Mouse (Mus musculus) embryonic facial prominence, embryonic 11.5 days (tissue): ENCODE results near the gene Tnfrsf13b. TPM values are rescaled to one million over a fixed set of nuclear protein-coding genes. Genes with fewer than 3 reads are reported as not detected.
A peak's percentile ranks its signal among the peaks of the same experiment; 100 is the strongest.
"Not testable (repeated sequence)": the region's sequence is repeated elsewhere in the genome, so short reads cannot be mapped to it uniquely, and the experiment has no call there.

Experiments used
- ATAC-seq: fragments of 200-750 bp; cut with Nextera tagmentation; replicated peaks from 2 replicates; pipeline ENCODE4 v1.8.0; 2017; ENCODE audit warnings: low read depth; ENCODE audit not compliant: insufficient number of reproducible peaks, low FRiP score, low TSS enrichment
- DNase-seq: peaks from one replicate; pipeline ENCODE4 v3.0.0-alpha.2; 2015; ENCODE audit warnings: low spot score
- H3K27ac ChIP-seq: fragments of 300-500 bp; sonication (generic); replicated peaks from 2 replicates; pipeline ENCODE4 v1.5.1; 2014; ENCODE audit warnings: mild to moderate bottlenecking, low read depth, low read length, control low read depth
- H3K27me3 ChIP-seq: fragments of 300-500 bp; sonication (generic); 2 replicates; pipeline ENCODE4 v1.6.1; 2014; ENCODE audit warnings: mild to moderate bottlenecking, low read length, moderate library complexity, mixed read lengths; ENCODE audit not compliant: control insufficient read depth, insufficient read depth
- H3K36me3 ChIP-seq: fragments of 300-500 bp; sonication (generic); replicated peaks from 2 replicates; pipeline ENCODE4 v1.6.1; 2014; ENCODE audit warnings: low read depth, mild to moderate bottlenecking, low read length, moderate library complexity, mixed read lengths; ENCODE audit not compliant: control insufficient read depth, insufficient read depth
- H3K4me1 ChIP-seq: fragments of 300-500 bp; sonication (generic); 2 replicates; pipeline ENCODE4 v1.6.1; 2014; ENCODE audit warnings: low read length, mixed read lengths; ENCODE audit not compliant: control insufficient read depth, insufficient read depth
- H3K4me2 ChIP-seq: fragments of 300-500 bp; sonication (generic); 2 replicates; pipeline ENCODE4 v1.6.1; 2014; ENCODE audit warnings: low read depth, mild to moderate bottlenecking, control low read depth, low read length, moderate library complexity
- H3K4me3 ChIP-seq: fragments of 300-500 bp; sonication (generic); 2 replicates; pipeline ENCODE4 v1.5.1; 2014; ENCODE audit warnings: low read depth, low read length, control low read depth
- H3K9ac ChIP-seq: fragments of 300-500 bp; sonication (generic); replicated peaks from 2 replicates; pipeline ENCODE4 v1.6.1; 2014; ENCODE audit warnings: mild to moderate bottlenecking, control low read depth, low read length
- H3K9me3 ChIP-seq: fragments of 300-500 bp; sonication (generic); replicated peaks from 2 replicates; pipeline ENCODE4 v1.6.1; 2016; ENCODE audit warnings: mild to moderate bottlenecking, low read length, inconsistent platforms, mixed read lengths; ENCODE audit not compliant: control insufficient read depth
- WGBS: fragments of 180-500 bp; shearing (Covaris S2); extraction: QIAGEN DNeasy Blood & Tissue Kit; methylation state at CpG from one replicate; pipeline ENCODE4 v1.1.7; 2014; 5-methylcytosine and 5-hydroxymethylcytosine counted together
- polyA plus RNA-seq: library from polyadenylated mRNA; unstranded; fragments of >200 nt; fragmentation: Nextera tagmentation; extraction: Ambion mirVana; gene quantifications from 2 replicates; pipeline ENCODE4 v1.2.1, GENCODE M21; 2014

Tnfrsf13b gene
- polyA plus RNA-seq, 1 experiment from 2014 or later, result 1.5 TPM

DNA sequence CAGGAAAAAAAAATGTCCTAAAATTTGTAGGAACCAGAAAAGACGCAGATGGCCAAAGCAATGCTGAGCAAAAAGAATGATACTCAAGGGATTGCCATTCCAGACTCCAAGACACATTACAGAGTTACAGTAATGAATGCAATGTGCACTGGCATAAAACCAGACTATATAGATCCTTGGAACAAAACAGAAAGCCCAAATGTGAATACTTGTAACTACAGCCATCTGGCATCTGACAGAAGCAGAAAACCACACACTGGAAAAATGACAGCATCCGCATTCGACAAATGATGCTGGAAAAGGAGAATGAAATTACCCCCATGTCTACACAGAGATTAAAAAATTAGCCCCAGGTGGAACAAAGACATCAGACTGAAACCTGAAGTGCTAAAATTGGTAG, 53.8 kb downstream of the Tnfrsf13b start:
- DNase-seq (no peak), ATAC-seq (no peak)
- Histone ChIP-seq H3K27ac (no peak overlapping the region), H3K27me3 (no peaks in the 10 kb centered on the region), H3K36me3 (no peaks in the 10 kb centered on the region), H3K4me2 (no peak overlapping the region), H3K9ac (no peak overlapping the region), H3K9me3 (no peaks in the 10 kb centered on the region), H3K4me3 (no peak overlapping the region), H3K4me1 (no peaks in the 10 kb centered on the region)
- WGBS, result 73% methylated on average over 3 of the region's 3 CpGs

DNA sequence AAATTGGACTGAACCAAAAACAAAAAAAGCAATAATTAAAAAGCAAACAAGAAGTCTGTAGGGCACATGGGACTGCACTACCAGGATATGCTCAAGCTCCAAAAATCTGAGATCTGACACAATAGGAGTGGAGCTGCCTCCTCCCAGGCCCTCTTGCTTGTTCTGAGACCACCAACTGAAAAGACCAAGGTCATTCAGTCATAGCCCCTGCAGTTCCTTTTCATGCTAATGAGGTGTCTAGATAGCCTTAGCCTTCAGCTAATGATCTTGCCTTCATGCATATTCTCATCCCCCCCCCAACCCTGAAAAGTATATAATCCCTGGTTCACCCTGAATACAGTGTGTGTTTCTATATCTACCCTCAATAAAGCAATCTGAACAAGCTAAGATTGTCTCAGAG, 55.1 kb downstream of the Tnfrsf13b start:
- Histone ChIP-seq H3K27ac (no peak overlapping the region), H3K4me3 (no peak overlapping the region), H3K27me3 (no peaks in the 10 kb centered on the region), H3K36me3 (no peaks in the 10 kb centered on the region), H3K9me3 (no peaks in the 10 kb centered on the region), H3K4me2 (no peak overlapping the region), H3K4me1 (no peaks in the 10 kb centered on the region), H3K9ac (no peak overlapping the region)
- DNase-seq (no peak), ATAC-seq (no peak)

DNA sequence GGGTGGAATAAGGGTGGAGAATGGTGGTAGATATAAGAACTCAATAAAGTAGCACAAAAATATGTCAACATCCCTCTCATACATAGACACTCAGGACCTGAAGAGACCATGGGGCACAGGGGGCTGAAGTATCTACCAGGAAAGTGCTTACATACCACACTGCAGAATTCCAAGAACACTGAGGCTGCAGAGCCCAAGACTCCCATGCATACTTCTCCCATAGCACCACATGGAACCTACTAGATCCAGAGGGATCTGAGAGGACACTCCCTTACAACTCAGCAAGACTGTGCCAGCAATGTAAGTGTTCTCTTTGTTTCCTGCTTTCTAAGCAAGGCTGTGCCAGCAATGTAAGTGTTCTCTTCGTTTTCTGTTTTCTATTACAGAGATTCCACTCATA, 57.3 kb downstream of the Tnfrsf13b start:
- H3K9me3 ChIP-seq, result no peaks in the 10 kb centered on the region
- WGBS, result 69% methylated on average over 1 of the region's 1 CpGs
- no peak overlapping the region for H3K9ac ChIP-seq
- no peak overlapping the region for H3K27ac ChIP-seq
- ATAC-seq, result no peak
- H3K4me2 ChIP-seq, result no peak overlapping the region
- H3K36me3 ChIP-seq, result no peaks in the 10 kb centered on the region
- H3K4me3 ChIP-seq, result no peak overlapping the region
- no peak for DNase-seq
- H3K4me1 ChIP-seq, result no peaks in the 10 kb centered on the region
- H3K27me3 ChIP-seq, result no peaks in the 10 kb centered on the region

DNA sequence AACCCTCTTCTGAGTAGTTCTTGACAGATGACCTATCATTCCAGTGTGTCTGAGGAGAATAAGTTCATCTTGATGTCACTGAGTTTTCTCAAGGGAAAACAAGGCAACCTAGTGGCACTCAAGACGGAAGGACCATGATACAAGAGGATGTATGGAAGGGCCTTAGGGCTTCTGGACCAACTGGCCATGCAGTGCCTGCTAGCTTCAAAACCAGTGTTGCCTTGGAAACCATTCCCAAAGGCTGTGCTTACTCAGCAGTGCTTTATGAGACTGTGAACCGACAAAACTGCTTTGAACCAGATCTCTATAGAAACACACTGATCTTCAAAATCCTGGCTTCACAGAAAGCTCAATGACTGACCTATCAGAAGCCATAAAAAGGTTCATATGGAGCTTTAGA, 64.2 kb downstream of the Tnfrsf13b start:
- Histone ChIP-seq H3K4me2 (no peak overlapping the region), H3K36me3 (no peaks in the 10 kb centered on the region), H3K27ac (no peak overlapping the region), H3K9me3 (no peaks in the 10 kb centered on the region), H3K4me3 (no peak overlapping the region), H3K9ac (no peak overlapping the region), H3K4me1 (no peaks in the 10 kb centered on the region), H3K27me3 (no peaks in the 10 kb centered on the region)
- WGBS, result 78% methylated on average over 2 of the region's 2 CpGs
- ATAC-seq (no peak), DNase-seq (no peak)

DNA sequence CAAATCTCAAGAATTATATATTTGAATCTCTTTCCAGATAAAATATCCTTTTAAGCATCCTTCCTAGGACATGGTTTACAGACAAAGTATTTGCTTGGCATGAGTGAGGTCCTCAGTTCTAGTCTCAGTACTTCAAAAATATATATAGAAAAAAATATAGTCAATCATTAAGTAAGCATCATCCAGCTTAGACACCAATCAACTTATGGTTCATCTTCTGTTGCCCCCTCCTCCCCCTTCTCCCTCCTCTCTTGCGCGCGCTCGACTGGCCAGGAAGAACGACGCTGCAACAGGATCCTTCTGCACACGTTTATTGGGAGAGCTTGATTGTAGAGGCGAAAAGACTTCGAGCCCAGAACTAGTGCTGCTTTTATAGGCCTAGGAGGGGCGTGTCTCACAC, 65.6 kb downstream of the Tnfrsf13b start:
- H3K36me3 ChIP-seq, H3K9me3 ChIP-seq, H3K4me1 ChIP-seq, H3K4me3 ChIP-seq, H3K27me3 ChIP-seq, DNase-seq, H3K4me2 ChIP-seq, H3K9ac ChIP-seq, ATAC-seq, H3K27ac ChIP-seq: not testable (repeated sequence)
- WGBS, result 92% methylated on average over 7 of the region's 10 CpGs

DNA sequence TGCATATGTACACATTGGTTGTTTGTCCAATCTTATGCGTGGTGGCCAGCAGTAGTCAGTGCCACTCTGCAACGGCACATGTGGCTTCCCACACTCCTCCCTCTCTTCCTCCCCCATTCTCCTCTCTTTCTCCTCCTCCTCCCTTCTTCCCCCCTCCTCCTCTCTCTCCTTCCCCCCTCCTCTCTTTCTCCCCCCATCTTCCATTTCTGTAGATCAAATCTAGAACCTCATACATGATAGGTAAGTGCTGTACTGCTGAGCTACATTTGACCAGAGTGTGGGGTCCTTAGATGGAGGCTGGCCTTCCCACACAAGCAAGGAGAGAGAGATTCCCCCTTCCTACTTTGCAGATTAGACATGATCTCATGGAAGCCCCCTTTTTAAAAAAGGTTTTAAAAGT, 66.2 kb downstream of the Tnfrsf13b start:
- Histone ChIP-seq H3K4me3 (no peak overlapping the region), H3K9me3 (no peaks in the 10 kb centered on the region), H3K9ac (no peak overlapping the region), H3K4me1 (no peaks in the 10 kb centered on the region), H3K4me2 (no peak overlapping the region), H3K27me3 (no peaks in the 10 kb centered on the region), H3K36me3 (no peaks in the 10 kb centered on the region), H3K27ac (no peak overlapping the region)
- DNase-seq, result no peak
- WGBS, result 100% methylated on average over 1 of the region's 2 CpGs
- ATAC-seq, result no peak

DNA sequence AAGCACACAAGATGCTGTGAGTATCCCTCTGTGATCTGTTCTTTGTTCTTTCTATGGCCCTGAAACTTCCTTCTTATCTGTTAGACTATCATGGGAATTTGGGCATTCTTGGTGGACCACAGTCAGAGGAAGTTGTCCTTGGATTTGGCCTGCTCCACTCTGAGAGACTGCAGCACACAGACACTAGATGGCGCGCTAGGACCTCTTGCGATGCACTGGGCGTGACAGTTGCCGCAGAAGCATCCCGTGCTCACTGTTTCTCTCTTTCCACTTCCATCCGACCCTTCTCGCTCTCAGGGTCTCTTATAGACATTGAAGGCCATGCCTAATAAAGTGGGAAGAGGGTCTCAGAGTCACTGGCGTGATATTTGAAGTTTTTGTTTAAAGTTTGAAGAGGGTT, 66.8 kb downstream of the Tnfrsf13b start:
- WGBS, result 12% methylated on average over 9 of the region's 9 CpGs
- H3K4me2 ChIP-seq, result no peak overlapping the region
- H3K27ac ChIP-seq, result no peak overlapping the region
- no peaks in the 10 kb centered on the region for H3K4me1 ChIP-seq
- no peak for ATAC-seq
- DNase-seq, result peak; percentile 89
- H3K4me3 ChIP-seq, result no peak overlapping the region
- no peaks in the 10 kb centered on the region for H3K36me3 ChIP-seq
- H3K9ac ChIP-seq, result no peak overlapping the region
- H3K27me3 ChIP-seq, result no peaks in the 10 kb centered on the region
- H3K9me3 ChIP-seq, result no peaks in the 10 kb centered on the region

DNA sequence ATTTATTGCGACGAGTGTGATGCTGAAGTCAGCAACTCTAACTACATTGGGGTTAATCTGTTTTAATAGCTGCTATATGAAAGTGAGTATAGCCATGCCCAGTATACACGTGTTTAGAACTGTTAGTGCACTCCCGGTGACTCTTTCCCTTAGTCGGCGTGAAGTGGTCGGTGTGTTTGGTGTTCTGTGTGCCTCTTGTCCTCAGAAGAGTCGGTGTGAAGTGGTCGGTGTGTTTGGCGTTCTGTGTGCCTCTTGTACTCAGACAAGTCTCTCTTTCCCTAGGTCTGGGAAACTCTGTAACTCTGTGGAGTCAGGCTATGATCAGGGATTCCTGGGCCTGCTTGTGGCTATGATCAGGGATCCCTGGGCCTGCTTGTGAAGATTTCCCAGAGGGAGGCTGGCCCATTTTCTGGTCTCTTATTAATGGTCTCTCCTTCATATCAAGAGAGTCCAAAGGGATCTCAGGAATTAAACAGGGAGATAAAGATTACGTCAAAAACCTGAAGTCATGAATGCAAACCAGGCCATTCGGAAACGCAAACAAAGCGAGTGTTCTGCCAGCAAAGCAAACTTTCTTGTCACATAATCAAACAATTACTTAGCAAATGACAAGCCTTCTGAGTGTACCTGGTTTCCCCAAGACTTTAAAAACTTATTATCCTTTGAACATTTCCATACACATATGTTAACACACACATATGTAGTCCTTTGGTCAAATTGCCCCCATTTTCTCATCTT, 70.2 kb downstream of the Tnfrsf13b start:
- Histone ChIP-seq H3K27ac (no peak overlapping the region), H3K4me1 (no peaks in the 10 kb centered on the region), H3K27me3 (no peaks in the 10 kb centered on the region), H3K36me3 (no peaks in the 10 kb centered on the region), H3K9me3 (no peaks in the 10 kb centered on the region), H3K9ac (no peak overlapping the region), H3K4me3 (no peak overlapping the region), H3K4me2 (no peak overlapping the region)
- DNase-seq (no peak), ATAC-seq (no peak)
- WGBS, result 86% methylated on average over 14 of the region's 14 CpGs
